Mouse (Mus musculus) stomach, embryonic 16.5 days (tissue): Measurements from ENCODE around the gene Msl3. TPM values are rescaled to one million over a fixed set of nuclear protein-coding genes. Genes with fewer than 3 reads are reported as not detected.
"Not testable (repeated sequence)": the region's sequence is repeated elsewhere in the genome, so short reads cannot be mapped to it uniquely, and the experiment has no call there.

ENCODE experiments used
- ATAC-seq: fragments of 200-750 bp; cut with Nextera tagmentation; 2 replicates; pipeline ENCODE4 v1.8.0; 2017; ENCODE audit warnings: moderate number of reproducible peaks, moderate TSS enrichment; ENCODE audit not compliant: insufficient read depth, low FRiP score
- H3K27ac ChIP-seq: fragments of 300-500 bp; sonication (generic); 2 replicates; pipeline ENCODE4 v1.5.1; 2014; ENCODE audit warnings: low read length
- H3K27me3 ChIP-seq: fragments of 300-500 bp; sonication (generic); 2 replicates; pipeline ENCODE4 v1.6.1; 2014; ENCODE audit warnings: low read length, control low read depth, mixed read lengths; ENCODE audit not compliant: control insufficient read depth, insufficient read depth
- H3K36me3 ChIP-seq: fragments of 300-500 bp; sonication (generic); 2 replicates; pipeline ENCODE4 v1.6.1; 2014; ENCODE audit warnings: low read length; ENCODE audit not compliant: control insufficient read depth, insufficient read depth
- H3K4me1 ChIP-seq: fragments of 300-500 bp; sonication (generic); 2 replicates; pipeline ENCODE4 v1.6.1; 2014; ENCODE audit warnings: low read length, control low read depth, mixed read lengths; ENCODE audit not compliant: control insufficient read depth, insufficient read depth
- H3K4me2 ChIP-seq: fragments of 300-500 bp; sonication (generic); 2 replicates; pipeline ENCODE4 v1.6.1; 2014; ENCODE audit warnings: low read depth, low read length, mixed read lengths
- H3K4me3 ChIP-seq: fragments of 300-500 bp; sonication (generic); replicated peaks from 2 replicates; pipeline ENCODE4 v1.5.1; 2014; ENCODE audit warnings: mild to moderate bottlenecking, low read length
- H3K9ac ChIP-seq: fragments of 300-500 bp; sonication (generic); 2 replicates; pipeline ENCODE4 v1.6.1; 2014; ENCODE audit warnings: low read length
- H3K9me3 ChIP-seq: fragments of 300-500 bp; sonication (generic); replicated peaks from 2 replicates; pipeline ENCODE4 v1.6.1; 2016; ENCODE audit warnings: low read length, control low read depth; ENCODE audit not compliant: control insufficient read depth
- WGBS: fragments of 180-500 bp; shearing (Covaris S2); extraction: QIAGEN DNeasy Blood & Tissue Kit; methylation state at CpG from one replicate; pipeline ENCODE4 v1.1.7; 2014; 5-methylcytosine and 5-hydroxymethylcytosine counted together
- polyA plus RNA-seq: library from polyadenylated mRNA; unstranded; fragments of >200 nt; fragmentation: Nextera tagmentation; extraction: Ambion mirVana; gene quantifications from 2 replicates; pipeline ENCODE4 v1.2.1, GENCODE M21; 2015

Gene Msl3
- 38.2 and 42.1 TPM in 2 replicates for polyA plus RNA-seq

DNA sequence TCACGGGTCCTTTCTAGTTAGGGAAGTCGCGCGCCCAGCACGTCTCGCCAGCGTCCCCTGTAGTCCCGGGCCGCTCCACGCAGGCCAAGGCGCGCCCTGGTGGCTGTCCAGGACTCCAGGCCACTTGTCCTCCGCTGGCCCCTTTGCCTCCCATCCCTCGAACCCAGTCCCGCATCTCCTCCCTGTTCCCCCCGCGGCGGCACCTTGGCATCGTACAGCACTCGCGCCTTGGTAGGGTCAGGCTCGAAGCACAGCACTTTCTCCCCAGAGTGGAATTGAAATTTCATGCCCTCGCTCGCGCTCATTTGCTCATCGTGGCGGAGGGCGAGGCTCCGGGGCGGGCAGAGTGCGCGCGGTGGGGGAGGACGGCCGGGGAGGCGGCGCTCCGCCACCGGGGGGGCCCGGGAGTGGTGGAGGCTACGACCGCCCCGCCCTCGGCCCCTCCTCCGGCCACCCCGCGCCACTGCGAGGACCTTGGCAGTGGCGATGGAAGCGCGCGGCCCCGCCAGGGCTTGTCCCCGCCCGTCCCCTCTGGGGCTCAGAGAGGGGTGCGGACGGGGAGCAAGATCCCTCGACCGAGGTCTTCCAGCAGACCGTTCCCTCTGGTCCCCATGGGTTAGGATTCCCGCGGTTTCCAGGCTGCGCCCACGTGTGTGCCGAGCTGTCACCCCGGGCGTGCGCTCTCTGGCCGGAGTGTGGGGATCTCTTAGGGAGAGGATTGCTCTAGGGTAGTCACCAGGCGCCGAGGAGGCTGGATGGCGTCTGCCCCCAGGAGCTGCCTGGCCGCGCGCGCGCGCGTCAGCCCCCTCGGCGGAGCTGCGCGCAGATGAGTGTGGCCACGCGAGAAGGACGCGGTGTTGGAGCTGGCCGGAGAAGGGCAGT lies at the start of gene Msl3:
Gene Msl3 (minus strand): TSS at position 374 of the 882 bp plus-strand sequence.
- Histone ChIP-seq H3K4me2 (peak within 1 kb of the TSS; percentile 68), H3K4me3 (peak within 1 kb of the TSS; percentile 61), H3K27me3 (no peaks in the 10 kb centered on the region), H3K9ac (peak within 1 kb of the TSS; percentile 79), H3K36me3 (no peaks in the 10 kb centered on the region), H3K27ac (peak within 1 kb of the TSS; percentile 97), H3K4me1 (0 out of 2 replicates have a peak, but pooled peaks cover 3% of the 10 kb centered on the region), H3K9me3 (no peaks in the 10 kb centered on the region)
- WGBS = 20% methylated on average over 71 of the region's 88 CpGs
- ATAC-seq = peak; percentile 95

DNA sequence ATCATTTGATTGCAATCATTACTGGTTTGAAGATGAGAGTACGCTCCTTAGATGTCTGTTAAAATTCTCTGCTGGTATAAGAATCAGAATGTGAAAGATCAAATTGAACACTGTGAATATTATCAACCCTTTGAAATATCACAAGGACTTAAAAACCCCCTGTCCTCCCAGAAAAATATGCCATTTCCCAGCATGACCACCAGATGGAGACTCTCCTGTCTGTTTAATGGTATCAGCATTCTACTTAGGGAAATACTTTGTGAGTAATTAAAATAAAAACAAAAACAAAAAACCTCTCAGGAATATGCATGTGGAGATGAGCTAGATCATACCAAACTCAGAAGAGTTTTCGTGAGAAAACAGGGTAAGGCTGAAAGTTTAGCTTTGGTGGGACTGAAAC lies 44.3 kb upstream of the Msl3 start:
- WGBS = 64% methylated on average over 2 of the region's 2 CpGs
- no peaks in the 10 kb centered on the region; the same call in 1 of the 2 replicates for H3K27me3 ChIP-seq
- no peak overlapping the region for H3K9ac ChIP-seq
- no peak overlapping the region for H3K27ac ChIP-seq
- no peaks in the 10 kb centered on the region for H3K9me3 ChIP-seq
- H3K4me2 ChIP-seq = no peak overlapping the region
- H3K4me3 ChIP-seq = no peak overlapping the region
- H3K36me3 ChIP-seq = no peaks in the 10 kb centered on the region
- ATAC-seq = no peak
- H3K4me1 ChIP-seq = no peaks in the 10 kb centered on the region

DNA sequence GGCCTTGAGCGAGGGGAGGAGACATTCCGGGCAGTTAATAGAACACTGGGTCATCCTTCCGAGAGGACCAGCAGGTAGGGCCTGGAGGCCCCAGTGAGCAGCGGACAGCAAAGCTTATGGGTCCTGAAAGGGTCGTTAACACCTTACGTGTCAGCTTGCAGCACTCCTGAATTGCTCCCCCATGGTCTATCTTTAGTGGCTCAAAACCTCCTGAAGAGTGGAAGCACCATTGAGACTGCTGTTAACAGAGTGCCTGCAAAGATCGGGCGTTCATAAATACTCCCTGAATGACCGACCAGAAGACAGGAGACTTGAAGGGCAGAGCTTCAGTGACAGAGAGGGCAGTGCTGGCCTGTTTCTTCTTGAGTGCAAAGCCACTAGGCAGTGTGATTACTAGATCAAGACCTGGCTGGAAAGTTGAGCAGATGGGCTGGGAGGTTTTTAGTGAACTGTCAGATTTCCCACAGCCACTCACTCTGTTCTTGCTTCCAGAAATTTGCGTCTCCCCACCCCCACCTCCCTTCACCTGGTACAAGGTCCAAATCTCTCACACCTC lies 787 bp upstream of the Msl3 start:
- Histone ChIP-seq H3K4me3 (peak overlapping the region; percentile 61), H3K27me3 (no peaks in the 10 kb centered on the region), H3K9ac (peak overlapping the region; percentile 79), H3K9me3 (no peaks in the 10 kb centered on the region), H3K36me3 (no peaks in the 10 kb centered on the region), H3K4me2 (peak overlapping the region; percentile 68), H3K4me1 (0 out of 2 replicates have a peak, but pooled peaks cover 3% of the 10 kb centered on the region), H3K27ac (peak overlapping the region; percentile 97)
- WGBS = 20% methylated on average over 10 of the region's 10 CpGs
- no peak; the same call in 1 of the 2 replicates for ATAC-seq

DNA sequence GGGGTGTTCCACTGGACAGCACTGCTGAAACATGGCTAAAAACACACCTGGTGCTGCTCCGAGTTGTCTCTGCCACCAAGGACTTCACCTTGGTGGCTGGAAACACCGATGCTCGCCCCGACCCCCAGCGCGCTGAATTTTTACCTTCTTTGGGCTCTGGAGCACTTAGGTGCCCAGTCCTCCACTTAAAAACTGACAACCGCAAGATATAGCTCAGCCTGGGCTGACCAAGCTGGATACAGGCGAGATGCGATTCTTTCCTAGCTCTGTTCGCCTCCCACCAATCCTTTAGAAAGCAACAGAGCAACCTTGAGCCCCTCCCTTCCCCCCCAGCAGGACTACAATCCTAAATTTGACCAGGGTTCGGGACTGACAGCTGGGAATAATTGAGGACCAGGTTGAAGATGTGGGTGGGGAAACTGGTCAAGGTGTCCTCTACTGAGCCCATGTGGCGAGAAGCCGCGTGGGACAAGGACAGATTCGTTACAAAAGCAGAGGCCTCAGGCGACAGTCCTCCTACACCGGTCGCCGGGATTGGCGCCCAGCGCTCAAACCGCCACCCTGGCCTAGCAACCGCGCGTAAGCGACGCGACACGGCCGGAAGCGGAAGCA lies 679 bp downstream of the Msl3 start:
- Histone ChIP-seq H3K9ac (peak overlapping the region; percentile 79), H3K4me2 (peak overlapping the region; percentile 68), H3K9me3 (no peaks in the 10 kb centered on the region), H3K27ac (peak overlapping the region; percentile 97), H3K36me3 (no peaks in the 10 kb centered on the region), H3K4me3 (peak overlapping the region; percentile 61), H3K4me1 (0 out of 2 replicates have a peak, but pooled peaks cover 3% of the 10 kb centered on the region), H3K27me3 (no peaks in the 10 kb centered on the region; the same call in 1 of the 2 replicates)
- WGBS = 21% methylated on average over 31 of the region's 31 CpGs
- ATAC-seq = no peak; the same call in 1 of the 2 replicates

DNA sequence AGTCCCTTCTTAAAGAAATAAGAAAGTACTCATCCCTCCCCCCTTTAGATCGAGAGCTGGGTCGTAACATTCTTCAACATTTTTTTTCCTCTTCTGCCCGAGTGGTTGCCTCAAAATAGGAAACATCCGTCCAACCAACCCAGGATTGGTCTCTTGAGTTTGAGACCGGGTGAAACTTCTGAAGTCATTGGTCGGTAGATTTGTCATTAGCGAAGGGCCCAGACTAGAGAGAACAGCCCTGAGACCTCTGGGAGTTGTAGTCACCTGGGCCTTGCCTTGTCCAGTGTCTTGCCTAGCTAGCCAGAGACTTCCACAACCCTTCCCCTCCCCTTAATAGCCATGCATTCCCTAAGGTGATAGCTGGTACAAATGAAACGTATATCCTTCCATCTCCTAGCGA lies 1.3 kb downstream of the Msl3 start:
- WGBS = 13% methylated on average over 9 of the region's 9 CpGs
- Histone ChIP-seq H3K27me3 (no peaks in the 10 kb centered on the region; the same call in 1 of the 2 replicates), H3K9me3 (no peaks in the 10 kb centered on the region), H3K36me3 (no peaks in the 10 kb centered on the region), H3K27ac (peak overlapping the region; percentile 97), H3K4me2 (peak overlapping the region; percentile 68), H3K4me1 (0 out of 2 replicates have a peak, but pooled peaks cover 3% of the 10 kb centered on the region), H3K4me3 (peak overlapping the region; percentile 61), H3K9ac (peak overlapping the region; percentile 79)
- ATAC-seq = peak; percentile 79

DNA sequence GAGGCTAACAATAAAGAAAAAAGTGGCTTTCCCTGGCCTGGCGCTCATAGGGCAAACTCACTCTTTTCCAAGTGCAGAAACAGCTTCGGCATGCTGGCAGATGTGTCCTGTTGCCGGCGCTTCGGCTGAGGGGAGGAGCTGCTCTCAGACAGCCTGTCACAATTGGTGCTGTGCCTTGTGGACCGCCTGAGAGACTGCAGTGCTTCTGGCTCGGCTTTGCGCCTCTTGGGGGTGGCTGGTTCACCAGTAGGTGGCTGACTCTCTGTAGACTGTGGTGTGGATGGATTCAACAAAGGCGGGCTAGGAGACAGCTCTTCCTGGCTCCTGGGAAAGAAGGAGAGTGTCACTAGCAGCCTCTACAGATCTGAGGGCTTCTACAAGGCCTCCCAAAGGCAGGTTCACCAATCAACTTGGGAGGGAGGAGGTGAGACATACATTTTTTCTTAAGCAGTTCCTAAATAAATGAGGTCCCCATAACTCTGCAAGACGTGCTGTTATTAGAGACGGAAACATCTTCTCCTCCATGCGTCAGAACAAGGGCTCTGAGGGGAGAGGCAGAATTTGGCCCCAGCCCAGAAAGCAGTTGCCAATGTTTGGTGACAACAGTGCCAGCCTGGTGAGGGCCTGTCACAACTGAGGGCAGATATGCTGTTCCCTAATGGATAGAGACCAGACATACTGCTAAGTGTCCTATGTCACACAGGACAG lies 9.6 kb downstream of the Msl3 start:
- no peak overlapping the region for H3K4me2 ChIP-seq
- no peak overlapping the region for H3K9ac ChIP-seq
- H3K4me1 ChIP-seq = no peaks in the 10 kb centered on the region
- no peak overlapping the region for H3K27ac ChIP-seq
- ATAC-seq = no peak
- H3K4me3 ChIP-seq = no peak overlapping the region
- no peaks in the 10 kb centered on the region; the same call in 1 of the 2 replicates for H3K27me3 ChIP-seq
- H3K9me3 ChIP-seq = no peaks in the 10 kb centered on the region
- no peaks in the 10 kb centered on the region for H3K36me3 ChIP-seq
- 70% methylated on average over 12 of the region's 12 CpGs for WGBS

DNA sequence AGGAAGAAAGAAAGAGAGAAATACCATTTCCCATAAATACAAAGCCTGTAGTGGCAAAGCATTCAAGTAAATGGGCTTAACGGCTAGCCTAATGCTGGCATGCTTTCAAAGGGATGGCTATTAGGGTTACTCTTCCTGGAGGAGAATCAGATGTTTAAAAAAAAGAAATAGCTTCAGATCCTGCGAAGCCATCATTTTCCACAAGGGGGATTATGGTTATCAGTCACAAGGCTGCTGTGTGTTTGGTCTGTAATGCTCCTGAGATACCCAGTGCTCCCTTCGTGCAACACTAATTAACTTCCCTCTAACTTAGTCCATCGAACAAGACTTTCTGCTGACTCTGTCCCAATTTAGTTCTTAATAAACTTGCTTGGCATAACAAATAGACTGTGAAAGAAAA lies 13.5 kb downstream of the Msl3 start:
- Histone ChIP-seq H3K27ac (no peak overlapping the region), H3K4me3 (no peak overlapping the region), H3K27me3 (no peaks in the 10 kb centered on the region; the same call in 1 of the 2 replicates), H3K36me3 (no peaks in the 10 kb centered on the region), H3K9ac (no peak overlapping the region), H3K4me1 (no peaks in the 10 kb centered on the region), H3K4me2 (no peak overlapping the region), H3K9me3 (no peaks in the 10 kb centered on the region)
- WGBS = 61% methylated on average over 4 of the region's 4 CpGs
- ATAC-seq = no peak

DNA sequence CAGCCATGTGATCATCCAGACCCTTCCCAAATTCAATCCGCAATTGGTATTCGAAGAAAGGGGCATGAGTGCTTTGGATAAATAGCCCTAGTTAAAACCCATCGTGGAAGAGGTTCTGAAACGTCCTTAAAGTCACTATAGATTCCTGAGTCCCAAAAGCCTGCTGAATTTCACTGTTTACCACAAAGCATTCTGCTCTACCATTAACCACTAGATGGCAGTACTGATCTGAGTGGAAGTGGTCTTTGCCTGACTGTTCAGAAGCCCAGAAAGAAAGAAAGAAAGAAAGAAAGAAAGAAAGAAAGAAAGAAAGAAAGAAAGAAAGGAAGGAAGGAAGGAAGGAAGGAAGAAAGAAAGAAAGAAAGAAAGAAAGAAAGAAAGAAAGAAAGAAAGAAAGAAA lies 13.9 kb downstream of the Msl3 start:
- H3K36me3 ChIP-seq, H3K27ac ChIP-seq, H3K27me3 ChIP-seq, H3K4me1 ChIP-seq, ATAC-seq, H3K9me3 ChIP-seq, H3K4me3 ChIP-seq, H3K4me2 ChIP-seq, H3K9ac ChIP-seq: not testable (repeated sequence)
- 52% methylated on average over 4 of the region's 4 CpGs for WGBS
